Mouse (Mus musculus) embryonic facial prominence, embryonic 12.5 days (tissue): ENCODE data around the gene Efhd1. TPM values are rescaled to one million over a fixed set of nuclear protein-coding genes. Genes with fewer than 3 reads are reported as not detected.

Experiments
- ATAC-seq: fragments of 200-750 bp; cut with Nextera tagmentation; 2 replicates; pipeline ENCODE4 v1.8.0; 2017; ENCODE audit not compliant: insufficient number of reproducible peaks, insufficient read depth, low FRiP score, low TSS enrichment
- H3K27ac ChIP-seq: fragments of 300-500 bp; sonication (generic); 2 replicates; pipeline ENCODE4 v1.5.1; 2016; ENCODE audit warnings: mild to moderate bottlenecking
- H3K27me3 ChIP-seq: fragments of 300-500 bp; sonication (generic); 2 replicates; pipeline ENCODE4 v1.6.1; 2016; ENCODE audit warnings: mild to moderate bottlenecking, moderate library complexity
- H3K36me3 ChIP-seq: fragments of 300-500 bp; sonication (generic); 2 replicates; pipeline ENCODE4 v1.6.1; 2016; ENCODE audit warnings: mild to moderate bottlenecking
- H3K4me1 ChIP-seq: fragments of 300-500 bp; sonication (generic); 2 replicates; pipeline ENCODE4 v1.6.1; 2016
- H3K4me2 ChIP-seq: fragments of 300-500 bp; sonication (generic); replicated peaks from 2 replicates; pipeline ENCODE4 v1.6.1; 2016; ENCODE audit warnings: mild to moderate bottlenecking, moderate library complexity
- H3K4me3 ChIP-seq: fragments of 300-500 bp; sonication (generic); 2 replicates; pipeline ENCODE4 v1.5.1; 2016; ENCODE audit warnings: mild to moderate bottlenecking
- H3K9ac ChIP-seq: fragments of 300-500 bp; sonication (generic); 2 replicates; pipeline ENCODE4 v1.6.1; 2016; ENCODE audit warnings: mild to moderate bottlenecking, moderate library complexity
- H3K9me3 ChIP-seq: fragments of 300-500 bp; sonication (generic); 2 replicates; pipeline ENCODE4 v1.6.1; 2016; ENCODE audit warnings: mild to moderate bottlenecking, moderate library complexity
- WGBS: fragments of 180-500 bp; shearing (Covaris S2); methylation state at CpG from one replicate; pipeline ENCODE4 v1.1.7; 2016; 5-methylcytosine and 5-hydroxymethylcytosine counted together
- polyA plus RNA-seq: library from polyadenylated mRNA; unstranded; fragments of >200 nt; fragmentation: Nextera tagmentation; extraction: Ambion mirVana; gene quantifications from 2 replicates; pipeline ENCODE4 v1.2.1, GENCODE M21; 2016

The Efhd1 gene
- polyA plus RNA-seq, 1 experiment from 2014 or later: 1.5 TPM

GRCm38 (mm10) chr1:87360276-87360675, 96.1 kb downstream of the Efhd1 start:
- Histone ChIP-seq H3K27me3 (no peaks in the 10 kb centered on the region), H3K9ac (no peak overlapping the region), H3K27ac (no peak overlapping the region), H3K4me2 (no peak overlapping the region), H3K4me1 (no peaks in the 10 kb centered on the region), H3K36me3 (peaks cover 11% of the 10 kb centered on the region), H3K4me3 (no peak overlapping the region), H3K9me3 (no peaks in the 10 kb centered on the region)
- 77% methylated on average over 1 of the region's 1 CpGs for WGBS
- ATAC-seq: no peak

Other genes with a start within 250 kb of the Efhd1 start
- gene Alppl2, start 174.4 kb upstream of the Efhd1 start, polyA plus RNA-seq: not detected in 2 replicates
- not detected in 2 replicates for gene Alpi, start 162.8 kb upstream of the Efhd1 start, polyA plus RNA-seq
- gene Akp3, start 139.4 kb upstream of the Efhd1 start, polyA plus RNA-seq: not detected in 2 replicates
- 1.9 and 2.3 TPM in 2 replicates for gene Ecel1, start 107.8 kb upstream of the Efhd1 start, polyA plus RNA-seq
- gene Prss56, start 81.0 kb upstream of the Efhd1 start, polyA plus RNA-seq: 1.1 and 2.6 TPM in 2 replicates
- gene Chrnd, start 73.8 kb upstream of the Efhd1 start, polyA plus RNA-seq: 1.2 and 1.6 TPM in 2 replicates
- 6.0 and 9.8 TPM in 2 replicates for gene Chrng, start 59.7 kb upstream of the Efhd1 start, polyA plus RNA-seq
- gene Eif4e2, start 50.4 kb upstream of the Efhd1 start, polyA plus RNA-seq: 179 and 182 TPM in 2 replicates
- gene Gigyf2, start 62.6 kb downstream of the Efhd1 start, polyA plus RNA-seq: 60.5 and 61.0 TPM in 2 replicates
- gene Kcnj13, start 130.4 kb downstream of the Efhd1 start, polyA plus RNA-seq: 0.81 and 1.3 TPM in 2 replicates
- 0.78 and 1.1 TPM in 2 replicates for gene Snorc, start 205.9 kb downstream of the Efhd1 start, polyA plus RNA-seq
- gene Neu2, start 245.5 kb downstream of the Efhd1 start, polyA plus RNA-seq: not detected in 2 replicates